Mouse (Mus musculus) embryonic facial prominence, embryonic 11.5 days (tissue): ENCODE results near the gene Zbtb40. TPM values are rescaled to one million over a fixed set of nuclear protein-coding genes. Genes with fewer than 3 reads are reported as not detected.

ENCODE experiments used
- ATAC-seq: fragments of 200-750 bp; cut with Nextera tagmentation; replicated peaks from 2 replicates; pipeline ENCODE4 v1.8.0; 2017; ENCODE audit warnings: low read depth; ENCODE audit not compliant: insufficient number of reproducible peaks, low FRiP score, low TSS enrichment
- DNase-seq: peaks from one replicate; pipeline ENCODE4 v3.0.0-alpha.2; 2015; ENCODE audit warnings: low spot score
- H3K27ac ChIP-seq: fragments of 300-500 bp; sonication (generic); replicated peaks from 2 replicates; pipeline ENCODE4 v1.5.1; 2014; ENCODE audit warnings: mild to moderate bottlenecking, low read depth, low read length, control low read depth
- H3K27me3 ChIP-seq: fragments of 300-500 bp; sonication (generic); 2 replicates; pipeline ENCODE4 v1.6.1; 2014; ENCODE audit warnings: mild to moderate bottlenecking, low read length, moderate library complexity, mixed read lengths; ENCODE audit not compliant: control insufficient read depth, insufficient read depth
- H3K36me3 ChIP-seq: fragments of 300-500 bp; sonication (generic); replicated peaks from 2 replicates; pipeline ENCODE4 v1.6.1; 2014; ENCODE audit warnings: low read depth, mild to moderate bottlenecking, low read length, moderate library complexity, mixed read lengths; ENCODE audit not compliant: control insufficient read depth, insufficient read depth
- H3K4me1 ChIP-seq: fragments of 300-500 bp; sonication (generic); 2 replicates; pipeline ENCODE4 v1.6.1; 2014; ENCODE audit warnings: low read length, mixed read lengths; ENCODE audit not compliant: control insufficient read depth, insufficient read depth
- H3K4me2 ChIP-seq: fragments of 300-500 bp; sonication (generic); 2 replicates; pipeline ENCODE4 v1.6.1; 2014; ENCODE audit warnings: low read depth, mild to moderate bottlenecking, control low read depth, low read length, moderate library complexity
- H3K4me3 ChIP-seq: fragments of 300-500 bp; sonication (generic); 2 replicates; pipeline ENCODE4 v1.5.1; 2014; ENCODE audit warnings: low read depth, low read length, control low read depth
- H3K9ac ChIP-seq: fragments of 300-500 bp; sonication (generic); replicated peaks from 2 replicates; pipeline ENCODE4 v1.6.1; 2014; ENCODE audit warnings: mild to moderate bottlenecking, control low read depth, low read length
- H3K9me3 ChIP-seq: fragments of 300-500 bp; sonication (generic); replicated peaks from 2 replicates; pipeline ENCODE4 v1.6.1; 2016; ENCODE audit warnings: mild to moderate bottlenecking, low read length, inconsistent platforms, mixed read lengths; ENCODE audit not compliant: control insufficient read depth
- WGBS: fragments of 180-500 bp; shearing (Covaris S2); extraction: QIAGEN DNeasy Blood & Tissue Kit; methylation state at CpG from one replicate; pipeline ENCODE4 v1.1.7; 2014; 5-methylcytosine and 5-hydroxymethylcytosine counted together
- polyA plus RNA-seq: library from polyadenylated mRNA; unstranded; fragments of >200 nt; fragmentation: Nextera tagmentation; extraction: Ambion mirVana; gene quantifications from 2 replicates; pipeline ENCODE4 v1.2.1, GENCODE M21; 2014

Zbtb40 gene
- polyA plus RNA-seq, 1 experiment from 2014 or later: 3.3 TPM

- ATAC-seq (no peak), DNase-seq (no peak)
- H3K4me2 ChIP-seq: no peak overlapping the region
- no peak overlapping the region for H3K4me3 ChIP-seq
- no peak overlapping the region for H3K9ac ChIP-seq
- WGBS: 95% methylated on average over 14 of the region's 14 CpGs
- H3K9me3 ChIP-seq: no peaks in the 10 kb centered on the region
- H3K27ac ChIP-seq: no peak overlapping the region
- H3K27me3 ChIP-seq: no peaks in the 10 kb centered on the region
- H3K36me3 ChIP-seq: peaks cover 3% of the 10 kb centered on the region; the same call in 1 of the 2 replicates
- no peaks in the 10 kb centered on the region for H3K4me1 ChIP-seq
Observed at GRCm38 (mm10) chr4:136995361-136995760, 53.2 kb downstream of the Zbtb40 start.

GRCm38 (mm10) chr4:136981993-136982695, 66.5 kb downstream of the Zbtb40 start:
- Histone ChIP-seq H3K27ac (no peak overlapping the region), H3K9me3 (no peaks in the 10 kb centered on the region), H3K36me3 (no peaks in the 10 kb centered on the region), H3K4me3 (no peak overlapping the region), H3K27me3 (no peaks in the 10 kb centered on the region; the same call in 1 of the 2 replicates), H3K4me2 (no peak overlapping the region), H3K4me1 (no peaks in the 10 kb centered on the region), H3K9ac (no peak overlapping the region)
- WGBS: 64% methylated on average over 9 of the region's 9 CpGs
- no peak for DNase-seq
- ATAC-seq: no peak

- Histone ChIP-seq H3K9ac (no peak overlapping the region), H3K27me3 (no peaks in the 10 kb centered on the region; the same call in 1 of the 2 replicates), H3K4me3 (no peak overlapping the region), H3K9me3 (no peaks in the 10 kb centered on the region), H3K36me3 (no peaks in the 10 kb centered on the region), H3K27ac (no peak overlapping the region), H3K4me2 (no peak overlapping the region), H3K4me1 (no peaks in the 10 kb centered on the region)
- ATAC-seq (peak; percentile 55; the same call in 1 of the 2 replicates), DNase-seq (peak; percentile 77)
- whole genome bisulfite sequencing: 6% methylated on average over 12 of the region's 12 CpGs
Observed at GRCm38 (mm10) chr4:136981347-136981746, 67.3 kb downstream of the Zbtb40 start.

DNA sequence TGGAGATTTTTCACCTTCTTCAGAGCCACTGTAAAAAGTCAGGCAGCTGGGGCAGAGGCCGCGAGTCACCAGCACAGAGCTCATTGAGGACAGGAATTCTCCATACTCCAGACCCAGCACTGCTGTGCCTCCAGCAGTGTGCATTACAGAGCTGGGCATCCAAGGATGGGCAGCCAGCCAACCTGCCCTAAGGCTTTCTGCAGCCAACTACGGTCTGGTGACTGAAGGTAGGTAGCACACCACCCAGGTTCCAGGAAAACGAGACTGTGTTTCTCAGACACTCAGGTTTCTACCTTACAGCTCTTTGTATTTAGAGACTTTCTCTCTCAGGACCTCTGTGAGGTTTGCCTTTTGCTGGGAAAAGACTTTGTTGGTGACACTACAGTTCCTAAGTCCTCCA, 67.7 kb downstream of the Zbtb40 start:
- no peaks in the 10 kb centered on the region for H3K4me1 ChIP-seq
- no peak for ATAC-seq
- H3K9ac ChIP-seq: no peak overlapping the region
- H3K4me2 ChIP-seq: no peak overlapping the region
- no peaks in the 10 kb centered on the region for H3K9me3 ChIP-seq
- DNase-seq: no peak
- no peaks in the 10 kb centered on the region for H3K36me3 ChIP-seq
- 81% methylated on average over 4 of the region's 4 CpGs for WGBS
- H3K27me3 ChIP-seq: no peaks in the 10 kb centered on the region; the same call in 1 of the 2 replicates
- H3K27ac ChIP-seq: no peak overlapping the region
- H3K4me3 ChIP-seq: no peak overlapping the region

- DNase-seq (no peak), ATAC-seq (no peak)
- no peaks in the 10 kb centered on the region for H3K4me1 ChIP-seq
- no peaks in the 10 kb centered on the region for H3K36me3 ChIP-seq
- no peak overlapping the region for H3K4me2 ChIP-seq
- H3K9me3 ChIP-seq: no peaks in the 10 kb centered on the region
- WGBS: 54% methylated on average over 8 of the region's 8 CpGs
- no peaks in the 10 kb centered on the region; the same call in 1 of the 2 replicates for H3K27me3 ChIP-seq
- no peak overlapping the region for H3K4me3 ChIP-seq
- no peak overlapping the region for H3K27ac ChIP-seq
- H3K9ac ChIP-seq: no peak overlapping the region
Observed at GRCm38 (mm10) chr4:136977244-136977643, 71.4 kb downstream of the Zbtb40 start.

- ATAC-seq (no peak; the same call in 1 of the 2 replicates), DNase-seq (peak; percentile 71)
- Histone ChIP-seq H3K4me3 (no peak overlapping the region), H3K9ac (no peak overlapping the region), H3K4me1 (no peaks in the 10 kb centered on the region; the same call in 1 of the 2 replicates), H3K36me3 (no peaks in the 10 kb centered on the region), H3K27me3 (peaks cover 4% of the 10 kb centered on the region; the same call in 1 of the 2 replicates), H3K9me3 (no peaks in the 10 kb centered on the region), H3K27ac (no peak overlapping the region), H3K4me2 (no peak overlapping the region)
- 12% methylated on average over 6 of the region's 6 CpGs for WGBS
Observed at GRCm38 (mm10) chr4:136970939-136971338, 77.7 kb downstream of the Zbtb40 start.

- H3K27ac ChIP-seq: no peak overlapping the region
- DNase-seq: peak; percentile 11
- H3K4me1 ChIP-seq: no peaks in the 10 kb centered on the region; the same call in 1 of the 2 replicates
- no peak overlapping the region for H3K4me2 ChIP-seq
- H3K27me3 ChIP-seq: peaks cover 4% of the 10 kb centered on the region; the same call in 1 of the 2 replicates
- H3K9ac ChIP-seq: no peak overlapping the region
- WGBS: 44% methylated on average over 16 of the region's 16 CpGs
- no peaks in the 10 kb centered on the region for H3K9me3 ChIP-seq
- H3K4me3 ChIP-seq: no peak overlapping the region
- no peak for ATAC-seq
- H3K36me3 ChIP-seq: no peaks in the 10 kb centered on the region
Observed at GRCm38 (mm10) chr4:136969503-136970276, 78.9 kb downstream of the Zbtb40 start.

GRCm38 (mm10) chr4:136969096-136969495, 79.5 kb downstream of the Zbtb40 start:
- no peak for ATAC-seq

More at GRCm38 (mm10) chr4:136969096-136969495, 79.5 kb downstream of the Zbtb40 start:
- Histone ChIP-seq H3K9ac (no peak overlapping the region), H3K36me3 (no peaks in the 10 kb centered on the region), H3K27ac (no peak overlapping the region), H3K4me3 (no peak overlapping the region), H3K9me3 (no peaks in the 10 kb centered on the region), H3K4me2 (no peak overlapping the region), H3K27me3 (peaks cover 4% of the 10 kb centered on the region; the same call in 1 of the 2 replicates), H3K4me1 (no peaks in the 10 kb centered on the region; the same call in 1 of the 2 replicates)
- DNase-seq: no peak
- 55% methylated on average over 8 of the region's 8 CpGs for WGBS
